Mouse (Mus musculus) stomach, postnatal 0 days (tissue): ENCODE data around the gene Gprc5c. TPM values are rescaled to one million over a fixed set of nuclear protein-coding genes. Genes with fewer than 3 reads are reported as not detected.
"Not testable (repeated sequence)": the region's sequence is repeated elsewhere in the genome, so short reads cannot be mapped to it uniquely, and the experiment has no call there.

Experiments used
- ATAC-seq: fragments of 200-750 bp; cut with Nextera tagmentation; 2 replicates; pipeline ENCODE4 v1.8.0; 2017; ENCODE audit not compliant: low FRiP score, low TSS enrichment
- DNase-seq: peaks from one replicate; pipeline ENCODE4 v3.0.0-alpha.2; 2016; ENCODE audit warnings: low spot score
- H3K27ac ChIP-seq: fragments of 300-500 bp; sonication (generic); replicated peaks from 2 replicates; pipeline ENCODE4 v1.5.1; 2014; ENCODE audit warnings: mild to moderate bottlenecking, control low read depth
- H3K27me3 ChIP-seq: fragments of 300-500 bp; sonication (generic); 2 replicates; pipeline ENCODE4 v1.6.1; 2014; ENCODE audit warnings: low read length; ENCODE audit not compliant: control insufficient read depth, insufficient read depth
- H3K36me3 ChIP-seq: fragments of 300-500 bp; sonication (generic); 2 replicates; pipeline ENCODE4 v1.6.1; 2014; ENCODE audit warnings: low read length, mixed read lengths; ENCODE audit not compliant: control insufficient read depth, insufficient read depth
- H3K4me1 ChIP-seq: fragments of 300-500 bp; sonication (generic); replicated peaks from 2 replicates; pipeline ENCODE4 v1.6.1; 2014; ENCODE audit warnings: antibody characterized with exemption; ENCODE audit not compliant: control insufficient read depth, insufficient read depth
- H3K4me2 ChIP-seq: fragments of 300-500 bp; sonication (generic); replicated peaks from 2 replicates; pipeline ENCODE4 v1.6.1; 2014; ENCODE audit warnings: low read depth, mild to moderate bottlenecking, control low read depth, moderate library complexity
- H3K4me3 ChIP-seq: fragments of 300-500 bp; sonication (generic); 2 replicates; pipeline ENCODE4 v1.5.1; 2014; ENCODE audit warnings: low read depth, low read length, control low read depth
- H3K9ac ChIP-seq: fragments of 300-500 bp; sonication (generic); 2 replicates; pipeline ENCODE4 v1.6.1; 2014; ENCODE audit warnings: mild to moderate bottlenecking, low read length, control low read depth, mixed read lengths
- H3K9me3 ChIP-seq: fragments of 300-500 bp; sonication (generic); 2 replicates; pipeline ENCODE4 v1.6.1; 2016; ENCODE audit warnings: low read length; ENCODE audit not compliant: control insufficient read depth
- CTCF ChIP-seq: IDR thresholded peaks from 2 replicates; pipeline ENCODE4 v1.5.1; 2016; ENCODE audit warnings: antibody characterized with exemption, low read depth, mild to moderate bottlenecking, moderate library complexity
- EP300 ChIP-seq: optimal IDR thresholded peaks from 2 replicates; pipeline ENCODE3; 2016; ENCODE audit warnings: antibody characterized with exemption
- WGBS: fragments of 180-500 bp; shearing (Covaris S2); extraction: QIAGEN DNeasy Blood & Tissue Kit; methylation state at CpG from one replicate; pipeline ENCODE4 v1.1.7; 2014; 5-methylcytosine and 5-hydroxymethylcytosine counted together
- polyA plus RNA-seq: library from polyadenylated mRNA; unstranded; fragments of >200 nt; fragmentation: Nextera tagmentation; extraction: Ambion mirVana; gene quantifications from 2 replicates; pipeline ENCODE4 v1.2.1, GENCODE M21; 2015

The Gprc5c gene
- polyA plus RNA-seq, 1 experiment from 2014 or later = 11.2 TPM

DNA sequence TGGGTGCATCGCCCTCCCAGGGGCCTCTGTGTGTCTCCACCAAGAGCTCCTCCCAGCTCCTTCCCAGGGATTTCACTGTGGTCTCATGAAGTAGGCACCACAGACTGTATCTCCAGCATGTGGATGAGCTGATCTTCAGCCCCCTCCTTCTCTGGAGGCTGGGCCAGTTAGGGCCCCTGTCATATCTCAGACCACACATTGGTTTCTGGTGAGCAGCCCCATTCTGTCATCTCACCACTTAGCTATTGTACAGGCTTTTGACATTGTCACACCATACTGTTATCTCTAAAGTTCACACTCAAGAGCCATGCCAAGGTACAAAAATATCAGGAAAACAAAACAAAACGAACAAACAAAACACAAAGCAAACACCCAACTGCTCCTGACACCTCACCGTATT, 45.1 kb downstream of the Gprc5c start:
- H3K4me1 ChIP-seq = no peaks in the 10 kb centered on the region
- no peak for DNase-seq
- 75% methylated on average over 3 of the region's 3 CpGs for WGBS
- TF ChIP-seq CTCF (no peak), EP300 (no peak)
- H3K36me3 ChIP-seq = no peaks in the 10 kb centered on the region
- no peaks in the 10 kb centered on the region for H3K27me3 ChIP-seq
- H3K4me2 ChIP-seq = no peak overlapping the region
- H3K9ac ChIP-seq = no peak overlapping the region
- no peak overlapping the region for H3K4me3 ChIP-seq
- no peak overlapping the region for H3K27ac ChIP-seq
- H3K9me3 ChIP-seq = no peaks in the 10 kb centered on the region
- ATAC-seq = no peak

DNA sequence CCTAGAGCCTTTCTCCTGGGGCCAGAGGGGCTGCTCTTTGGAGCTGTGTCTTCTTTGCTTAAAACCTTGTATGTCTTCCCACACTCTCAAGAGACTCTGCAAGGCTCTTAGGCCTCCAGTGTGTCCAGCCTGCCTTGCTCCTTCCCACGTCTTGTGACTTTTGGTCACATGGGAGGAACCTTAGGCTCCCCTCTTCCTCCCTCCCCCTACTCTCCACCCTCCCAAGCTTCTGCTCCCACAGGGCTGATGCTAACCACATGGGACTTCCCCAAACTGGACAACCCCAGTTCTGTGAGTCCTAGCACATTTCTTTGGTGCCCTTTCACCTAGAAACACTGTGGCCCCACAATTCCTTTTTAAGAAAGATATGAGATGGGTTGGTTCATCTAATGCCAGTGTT, 47.1 kb downstream of the Gprc5c start:
- Histone ChIP-seq H3K9ac (no peak overlapping the region), H3K27me3 (no peaks in the 10 kb centered on the region), H3K27ac (no peak overlapping the region), H3K9me3 (no peaks in the 10 kb centered on the region), H3K36me3 (no peaks in the 10 kb centered on the region), H3K4me1 (no peaks in the 10 kb centered on the region), H3K4me2 (no peak overlapping the region), H3K4me3 (no peak overlapping the region)
- TF ChIP-seq EP300 (no peak), CTCF (no peak)
- WGBS = 30% methylated on average over 1 of the region's 1 CpGs
- DNase-seq (no peak), ATAC-seq (no peak)

DNA sequence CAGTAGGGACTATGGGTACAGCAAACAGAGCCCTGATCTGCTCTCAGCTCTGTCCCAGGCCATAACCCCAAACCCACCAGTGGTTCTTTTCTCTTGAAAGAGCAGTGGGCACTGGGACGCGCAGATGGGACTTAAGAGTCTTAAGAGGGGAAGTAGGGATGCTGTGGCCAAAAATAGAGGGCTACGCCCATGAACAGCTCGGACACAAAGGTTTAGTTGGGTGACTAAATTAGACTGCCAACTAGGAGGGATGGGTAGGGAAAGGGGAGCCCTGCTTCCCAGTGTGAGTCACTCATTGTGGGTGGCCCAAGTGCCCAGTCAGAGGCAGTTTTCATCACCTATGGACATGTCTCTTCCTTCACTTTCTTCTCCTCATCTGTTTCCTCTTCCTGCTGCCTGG, 52.3 kb downstream of the Gprc5c start:
- H3K27me3 ChIP-seq = no peaks in the 10 kb centered on the region
- H3K9ac ChIP-seq = no peak overlapping the region
- TF ChIP-seq EP300 = no peak
- TF ChIP-seq CTCF = no peak
- H3K4me1 ChIP-seq = no peaks in the 10 kb centered on the region
- ATAC-seq (no peak), DNase-seq (no peak)
- 90% methylated on average over 4 of the region's 4 CpGs for WGBS
- H3K27ac ChIP-seq = no peak overlapping the region
- H3K4me3 ChIP-seq = no peak overlapping the region
- no peaks in the 10 kb centered on the region for H3K36me3 ChIP-seq
- no peaks in the 10 kb centered on the region for H3K9me3 ChIP-seq
- H3K4me2 ChIP-seq = no peak overlapping the region

DNA sequence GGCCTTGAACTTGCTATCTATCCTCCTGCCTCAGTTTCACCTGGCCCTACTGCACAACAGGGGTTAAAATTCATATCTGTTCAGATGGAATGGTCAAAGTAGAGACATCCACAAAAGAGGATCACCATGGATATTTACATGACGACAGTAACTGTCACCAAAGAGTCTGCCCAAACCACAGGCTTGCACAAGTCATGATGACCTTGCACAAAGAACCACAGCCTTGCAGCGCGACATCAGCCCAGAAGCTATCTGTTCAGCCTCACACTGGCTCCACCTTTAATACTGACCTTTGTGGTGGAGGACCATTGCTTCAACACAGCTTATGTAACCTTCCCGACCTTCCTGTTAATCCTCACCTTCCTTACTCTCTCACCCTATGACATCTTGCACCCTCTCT, 56.6 kb downstream of the Gprc5c start:
- WGBS = 74% methylated on average over 4 of the region's 4 CpGs
- no peaks in the 10 kb centered on the region for H3K9me3 ChIP-seq
- no peaks in the 10 kb centered on the region for H3K27me3 ChIP-seq
- no peak overlapping the region for H3K27ac ChIP-seq
- H3K4me2 ChIP-seq = no peak overlapping the region
- no peak overlapping the region for H3K4me3 ChIP-seq
- no peak overlapping the region for H3K9ac ChIP-seq
- no peaks in the 10 kb centered on the region for H3K36me3 ChIP-seq
- no peaks in the 10 kb centered on the region for H3K4me1 ChIP-seq
- TF ChIP-seq CTCF (no peak), EP300 (no peak)
- no peak for ATAC-seq
- DNase-seq = no peak

DNA sequence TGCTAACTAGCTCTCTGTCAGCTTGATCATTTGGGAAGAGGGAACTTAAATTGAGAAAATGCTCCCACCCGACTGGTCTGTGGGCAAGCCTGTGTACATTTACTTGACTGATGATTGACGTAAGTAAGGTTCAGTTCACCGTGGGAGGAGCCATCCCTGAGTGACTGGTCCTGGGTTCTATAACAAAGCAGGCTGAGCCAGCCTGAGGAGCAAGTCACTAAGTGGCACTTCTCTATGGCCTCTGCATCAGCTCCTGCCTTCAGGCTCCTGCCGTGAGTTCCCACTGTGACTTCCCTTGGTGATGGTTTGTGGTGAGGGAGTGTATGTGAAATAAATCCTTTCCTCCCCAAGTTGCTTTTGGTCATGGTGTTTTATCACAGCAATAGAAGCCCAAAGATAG, 57.1 kb downstream of the Gprc5c start:
- TF ChIP-seq EP300 = no peak
- TF ChIP-seq CTCF = no peak
- Histone ChIP-seq H3K27me3 (no peaks in the 10 kb centered on the region), H3K9me3 (no peaks in the 10 kb centered on the region), H3K4me2 (no peak overlapping the region), H3K9ac (no peak overlapping the region), H3K36me3 (no peaks in the 10 kb centered on the region), H3K4me3 (no peak overlapping the region), H3K27ac (no peak overlapping the region), H3K4me1 (no peaks in the 10 kb centered on the region)
- DNase-seq (no peak), ATAC-seq (no peak)
- 32% methylated on average over 4 of the region's 4 CpGs for WGBS

DNA sequence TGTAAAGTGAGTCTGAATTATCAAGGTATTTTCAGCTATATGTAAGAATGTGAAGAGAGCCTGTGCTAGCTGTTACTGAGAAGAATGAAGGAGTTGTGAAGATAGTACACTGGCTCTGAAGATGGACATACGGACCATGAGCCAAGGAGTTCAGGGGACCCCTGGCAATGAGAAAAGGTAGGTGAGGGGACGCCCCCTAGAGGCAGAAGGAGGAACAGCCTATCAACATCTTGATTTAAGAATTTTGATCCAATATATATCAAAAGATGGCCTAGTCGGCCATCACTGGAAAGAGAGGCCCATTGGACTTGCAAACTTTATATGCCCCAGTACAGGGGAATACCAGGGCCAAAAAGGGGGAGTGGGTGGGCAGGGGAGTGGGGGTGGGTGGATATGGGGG, 58.6 kb downstream of the Gprc5c start:
- not testable (repeated sequence) for H3K9me3 ChIP-seq, H3K27me3 ChIP-seq, H3K36me3 ChIP-seq, DNase-seq, H3K9ac ChIP-seq, H3K27ac ChIP-seq, ATAC-seq, H3K4me1 ChIP-seq, H3K4me3 ChIP-seq, H3K4me2 ChIP-seq
- TF ChIP-seq CTCF = peak; percentile 40
- WGBS = 39% methylated on average over 3 of the region's 3 CpGs
